Mouse (Mus musculus) heart, embryonic 16.5 days (tissue): ENCODE results near the gene Cntnap5c. TPM values are rescaled to one million over a fixed set of nuclear protein-coding genes. Genes with fewer than 3 reads are reported as not detected.

ENCODE experiments used
- ATAC-seq: fragments of 200-750 bp; cut with Nextera tagmentation; replicated peaks from 2 replicates; pipeline ENCODE4 v1.8.0; 2017; ENCODE audit warnings: moderate number of reproducible peaks; ENCODE audit not compliant: insufficient read depth, low FRiP score; ENCODE audit errors: extremely low read depth
- H3K27ac ChIP-seq: fragments of 300-500 bp; sonication (generic); 2 replicates; pipeline ENCODE4 v1.5.1; 2014; ENCODE audit warnings: mild to moderate bottlenecking, low read length, control low read depth, moderate library complexity
- H3K27me3 ChIP-seq: fragments of 300-500 bp; sonication (generic); 2 replicates; pipeline ENCODE4 v1.6.1; 2014; ENCODE audit warnings: low read length, mixed read lengths; ENCODE audit not compliant: control insufficient read depth, insufficient read depth
- H3K36me3 ChIP-seq: fragments of 300-500 bp; sonication (generic); 2 replicates; pipeline ENCODE4 v1.6.1; 2014; ENCODE audit not compliant: control insufficient read depth, insufficient read depth
- H3K4me1 ChIP-seq: fragments of 300-500 bp; sonication (generic); 2 replicates; pipeline ENCODE4 v1.6.1; 2014; ENCODE audit warnings: low read length, mixed read lengths; ENCODE audit not compliant: control insufficient read depth, insufficient read depth
- H3K4me2 ChIP-seq: fragments of 300-500 bp; sonication (generic); 2 replicates; pipeline ENCODE4 v1.6.1; 2014; ENCODE audit warnings: low read depth, mild to moderate bottlenecking, control low read depth, low read length
- H3K4me3 ChIP-seq: fragments of 300-500 bp; sonication (generic); 2 replicates; pipeline ENCODE4 v1.5.1; 2014; ENCODE audit warnings: mild to moderate bottlenecking, control low read depth, low read length
- H3K9ac ChIP-seq: fragments of 300-500 bp; sonication (generic); 2 replicates; pipeline ENCODE4 v1.6.1; 2014; ENCODE audit warnings: low read length, control low read depth
- H3K9me3 ChIP-seq: fragments of 300-500 bp; sonication (generic); replicated peaks from 2 replicates; pipeline ENCODE4 v1.6.1; 2016; ENCODE audit warnings: low read length; ENCODE audit not compliant: control insufficient read depth
- WGBS: fragments of 180-500 bp; shearing (Covaris S2); extraction: QIAGEN DNeasy Blood & Tissue Kit; methylation state at CpG from one replicate; pipeline ENCODE4 v1.1.7; 2014; 5-methylcytosine and 5-hydroxymethylcytosine counted together
- polyA plus RNA-seq: library from polyadenylated mRNA; unstranded; fragments of >200 nt; fragmentation: Nextera tagmentation; extraction: Ambion mirVana; gene quantifications from 2 replicates; pipeline ENCODE4 v1.2.1, GENCODE M21; 2015

Cntnap5c gene
- polyA plus RNA-seq, 1 experiment from 2014 or later: not detected

- ATAC-seq: no peak
These were observed 227.1 kb downstream of the Cntnap5c start for GRCm38 (mm10) chr17:57996461-57996860.

GRCm38 (mm10) chr17:57999080-57999479 lies 229.7 kb downstream of the Cntnap5c start:
- H3K9me3 ChIP-seq: no peaks in the 10 kb centered on the region
- 63% methylated on average over 2 of the region's 2 CpGs for WGBS
- no peak overlapping the region for H3K4me2 ChIP-seq
- no peaks in the 10 kb centered on the region for H3K4me1 ChIP-seq
- no peaks in the 10 kb centered on the region for H3K27me3 ChIP-seq
- no peak for ATAC-seq
- H3K36me3 ChIP-seq: no peaks in the 10 kb centered on the region
- no peak overlapping the region for H3K27ac ChIP-seq
- no peak overlapping the region for H3K9ac ChIP-seq
- H3K4me3 ChIP-seq: no peak overlapping the region

More at GRCm38 (mm10) chr17:57996461-57996860, 227.1 kb downstream of the Cntnap5c start:
- H3K9me3 ChIP-seq: no peaks in the 10 kb centered on the region
- H3K4me2 ChIP-seq: no peak overlapping the region
- no peak overlapping the region for H3K27ac ChIP-seq
- no peak overlapping the region for H3K4me3 ChIP-seq
- WGBS: 64% methylated on average over 1 of the region's 1 CpGs
- no peak overlapping the region for H3K9ac ChIP-seq
- H3K4me1 ChIP-seq: no peaks in the 10 kb centered on the region
- no peaks in the 10 kb centered on the region for H3K27me3 ChIP-seq
- H3K36me3 ChIP-seq: no peaks in the 10 kb centered on the region

DNA sequence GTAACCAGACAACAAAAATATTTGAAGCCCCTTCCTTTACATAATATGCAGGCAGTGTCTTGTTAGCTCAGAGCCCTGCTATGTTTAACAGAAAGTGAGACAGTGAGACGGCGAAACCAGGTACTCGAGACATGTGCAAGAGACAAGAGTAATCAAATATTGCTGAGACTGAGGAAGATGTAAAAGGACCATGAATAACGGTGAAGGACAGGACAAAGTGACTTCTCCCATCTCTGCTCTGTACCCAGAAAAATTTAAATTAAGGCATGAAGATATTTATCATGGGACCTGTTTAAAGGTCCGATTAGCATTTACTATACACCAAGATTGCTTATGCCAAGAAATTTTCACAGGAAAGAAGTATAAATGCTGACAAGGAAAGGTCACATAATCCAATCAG lies 233.5 kb downstream of the Cntnap5c start:
- no peaks in the 10 kb centered on the region for H3K9me3 ChIP-seq
- H3K27me3 ChIP-seq: no peaks in the 10 kb centered on the region
- H3K27ac ChIP-seq: no peak overlapping the region
- no peaks in the 10 kb centered on the region for H3K36me3 ChIP-seq
- no peak overlapping the region for H3K9ac ChIP-seq
- WGBS: 81% methylated on average over 5 of the region's 5 CpGs
- H3K4me1 ChIP-seq: no peaks in the 10 kb centered on the region
- no peak overlapping the region for H3K4me2 ChIP-seq
- H3K4me3 ChIP-seq: no peak overlapping the region
- no peak for ATAC-seq

- no peaks in the 10 kb centered on the region for H3K9me3 ChIP-seq
- no peak overlapping the region for H3K27ac ChIP-seq
- ATAC-seq: no peak
- no peaks in the 10 kb centered on the region for H3K27me3 ChIP-seq
- 79% methylated on average over 1 of the region's 1 CpGs for WGBS
- H3K36me3 ChIP-seq: no peaks in the 10 kb centered on the region
- no peak overlapping the region for H3K4me2 ChIP-seq
- H3K9ac ChIP-seq: no peak overlapping the region
- H3K4me3 ChIP-seq: no peak overlapping the region
- no peaks in the 10 kb centered on the region for H3K4me1 ChIP-seq
These were observed 234.0 kb downstream of the Cntnap5c start for GRCm38 (mm10) chr17:58003322-58003721.

GRCm38 (mm10) chr17:58004491-58004890 lies 235.1 kb downstream of the Cntnap5c start:
- H3K36me3 ChIP-seq: no peaks in the 10 kb centered on the region
- no peak for ATAC-seq
- H3K9me3 ChIP-seq: no peaks in the 10 kb centered on the region
- no peak overlapping the region for H3K4me2 ChIP-seq
- H3K27me3 ChIP-seq: no peaks in the 10 kb centered on the region
- 67% methylated on average over 2 of the region's 2 CpGs for WGBS
- no peak overlapping the region for H3K4me3 ChIP-seq
- H3K9ac ChIP-seq: no peak overlapping the region
- no peak overlapping the region for H3K27ac ChIP-seq
- H3K4me1 ChIP-seq: no peaks in the 10 kb centered on the region

DNA sequence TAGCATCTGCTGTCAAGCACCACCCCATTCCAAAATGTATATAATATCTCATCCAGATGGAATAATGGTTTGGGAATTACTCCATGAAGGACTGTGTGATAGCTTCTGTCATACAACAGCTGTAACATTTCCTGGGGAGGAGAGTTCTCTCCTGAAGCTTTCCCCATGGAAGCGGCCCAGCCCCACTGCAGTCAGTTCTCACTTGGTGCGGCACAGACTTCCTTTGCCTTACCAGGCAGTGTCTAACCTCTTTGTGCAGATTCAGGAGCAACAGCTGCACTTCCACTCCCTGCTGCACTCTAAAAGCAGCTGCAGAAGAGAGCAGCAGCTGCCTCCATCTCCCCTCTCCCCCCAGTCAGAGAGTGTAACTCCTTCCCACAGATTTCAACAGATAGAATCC lies 271.8 kb downstream of the Cntnap5c start:
- no peaks in the 10 kb centered on the region for H3K36me3 ChIP-seq
- H3K4me2 ChIP-seq: no peak overlapping the region
- no peak overlapping the region for H3K27ac ChIP-seq
- WGBS: 69% methylated on average over 2 of the region's 2 CpGs
- H3K9ac ChIP-seq: no peak overlapping the region
- H3K27me3 ChIP-seq: no peaks in the 10 kb centered on the region
- H3K9me3 ChIP-seq: no peaks in the 10 kb centered on the region
- H3K4me1 ChIP-seq: no peaks in the 10 kb centered on the region
- ATAC-seq: no peak
- H3K4me3 ChIP-seq: no peak overlapping the region

DNA sequence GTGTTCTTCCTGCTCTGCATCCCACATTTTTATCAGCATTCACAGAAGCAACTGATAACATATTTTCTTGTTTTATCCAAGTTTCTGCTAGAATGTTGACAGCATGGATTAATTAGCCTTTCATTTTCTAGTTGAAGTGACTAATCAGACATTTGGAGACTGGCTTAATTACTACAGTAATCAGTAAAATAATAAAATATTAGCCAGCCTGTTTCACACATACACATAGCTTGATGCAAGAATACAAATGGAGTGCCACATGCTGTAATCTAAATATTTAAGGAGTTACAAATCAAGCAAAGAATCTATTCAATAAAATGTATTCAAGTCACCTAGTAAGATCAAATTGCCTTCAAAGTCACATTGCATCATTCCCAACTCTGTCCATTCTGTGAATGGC lies 275.8 kb downstream of the Cntnap5c start:
- Histone ChIP-seq H3K27me3 (no peaks in the 10 kb centered on the region), H3K4me2 (no peak overlapping the region), H3K27ac (no peak overlapping the region), H3K4me3 (no peak overlapping the region), H3K9ac (no peak overlapping the region), H3K36me3 (no peaks in the 10 kb centered on the region), H3K4me1 (no peaks in the 10 kb centered on the region), H3K9me3 (no peaks in the 10 kb centered on the region)
- ATAC-seq: no peak

DNA sequence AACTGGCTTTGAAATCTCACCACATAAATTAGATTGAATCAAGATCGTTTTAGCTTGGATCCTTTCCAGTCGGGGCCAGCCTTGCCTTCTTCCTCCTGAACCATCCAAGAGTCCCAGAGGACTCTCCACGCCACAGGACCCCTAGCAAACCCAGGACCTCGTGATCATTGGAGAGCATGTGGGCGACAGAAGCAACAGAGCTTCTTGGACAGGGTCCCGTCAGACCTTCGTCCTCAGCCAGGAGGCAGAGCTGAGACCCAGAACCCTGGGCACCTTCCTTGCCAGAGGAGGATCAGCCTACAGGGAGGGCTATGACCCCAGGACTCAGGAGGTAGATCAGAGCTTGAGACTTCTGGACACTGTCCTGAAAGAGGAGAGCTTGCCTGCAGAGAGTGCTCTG lies 300.5 kb downstream of the Cntnap5c start:
- H3K27me3 ChIP-seq: no peaks in the 10 kb centered on the region
- H3K36me3 ChIP-seq: no peaks in the 10 kb centered on the region
- H3K4me3 ChIP-seq: no peak overlapping the region
- H3K9ac ChIP-seq: no peak overlapping the region
- ATAC-seq: no peak
- no peaks in the 10 kb centered on the region for H3K9me3 ChIP-seq
- no peaks in the 10 kb centered on the region for H3K4me1 ChIP-seq
- no peak overlapping the region for H3K4me2 ChIP-seq
- WGBS: 72% methylated on average over 7 of the region's 7 CpGs
- no peak overlapping the region for H3K27ac ChIP-seq

DNA sequence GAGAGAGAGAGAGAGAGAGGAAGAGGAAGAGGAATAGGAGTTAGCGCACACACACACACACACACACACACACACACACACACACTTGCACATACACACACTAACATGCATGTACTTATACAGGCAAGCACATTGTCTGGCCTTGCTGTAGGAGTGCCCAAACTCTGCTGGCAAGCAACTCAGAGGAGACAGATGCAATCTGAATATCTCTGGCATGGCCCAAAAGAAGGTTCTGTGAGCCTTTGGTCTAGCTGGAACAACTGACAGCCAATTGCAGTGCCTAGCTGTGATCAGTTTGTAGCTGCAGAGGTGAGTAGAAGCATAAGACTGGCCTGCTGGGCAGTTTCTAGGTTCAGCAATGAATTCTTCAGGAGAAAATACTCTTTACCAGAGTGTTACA lies 313.3 kb downstream of the Cntnap5c start:
- Histone ChIP-seq H3K27ac (no peak overlapping the region), H3K9ac (no peak overlapping the region), H3K4me1 (no peaks in the 10 kb centered on the region), H3K4me2 (no peak overlapping the region), H3K27me3 (no peaks in the 10 kb centered on the region), H3K4me3 (no peak overlapping the region), H3K36me3 (no peaks in the 10 kb centered on the region), H3K9me3 (no peaks in the 10 kb centered on the region)
- ATAC-seq: no peak
- 83% methylated on average over 1 of the region's 1 CpGs for WGBS

- no peaks in the 10 kb centered on the region for H3K27me3 ChIP-seq
- H3K4me3 ChIP-seq: no peak overlapping the region
- 67% methylated on average over 2 of the region's 2 CpGs for WGBS
- H3K9me3 ChIP-seq: no peaks in the 10 kb centered on the region; the same call in 1 of the 2 replicates
- no peak for ATAC-seq
- no peak overlapping the region for H3K27ac ChIP-seq
- H3K4me1 ChIP-seq: no peaks in the 10 kb centered on the region
- H3K9ac ChIP-seq: no peak overlapping the region
- no peaks in the 10 kb centered on the region for H3K36me3 ChIP-seq
- H3K4me2 ChIP-seq: no peak overlapping the region
These were observed 335.1 kb downstream of the Cntnap5c start for GRCm38 (mm10) chr17:58104505-58104904.
